ENCODE assay signal across 1 mouse cellular context in the genomic region with DNA sequence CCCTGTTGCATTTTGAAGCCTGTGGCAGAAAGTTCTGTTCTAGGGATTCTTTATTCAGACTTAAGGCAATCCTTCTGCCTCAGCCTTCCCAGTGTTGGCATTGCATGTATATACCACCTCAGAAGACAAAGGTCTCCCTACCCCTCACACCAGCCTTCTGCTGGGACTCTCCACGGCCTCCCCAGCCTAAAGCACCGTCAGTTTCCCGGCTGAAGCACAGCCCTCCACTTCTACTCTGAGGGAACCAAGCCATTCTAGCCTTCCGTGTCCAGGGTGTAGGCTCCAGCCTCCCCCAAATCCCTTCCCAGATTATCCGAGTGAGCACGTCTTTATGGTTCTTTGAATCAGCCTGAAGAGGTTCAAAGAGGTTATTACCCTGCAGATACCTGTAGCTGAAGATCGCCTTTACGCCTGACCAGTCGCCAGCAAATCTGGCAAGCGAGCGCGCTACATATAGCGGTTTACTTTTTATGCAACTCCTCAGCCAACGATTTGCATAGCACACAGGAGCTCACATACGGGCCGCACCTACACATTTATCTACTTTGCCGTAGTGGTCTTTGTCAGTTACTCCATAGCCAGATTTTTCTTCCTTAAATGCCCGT.
TF ChIP-seq lines count a peak whose summit lies in the region.

No protein-coding gene starts in this region.

TF ChIP-seq in MEL, 35 proteins besides CTCF, POLR2A, EP300 and RAD21:
- no peak for TF ChIP-seq TBP (IDR thresholded peaks at IDR 0.05; ENCODE audit: low read depth, low read length)
- TF ChIP-seq JUND (IDR thresholded peaks at IDR 0.05; ENCODE audit: low read depth, low read length), result no peak
